Mouse (Mus musculus): ENCODE measurements around the gene Rpl23a. TPM values are rescaled to one million over a fixed set of nuclear protein-coding genes. Genes with fewer than 3 reads are reported as not detected.

Gene Rpl23a
- polyA plus RNA-seq, 1 experiment from 2014 or later: 1,638 TPM

DNA sequence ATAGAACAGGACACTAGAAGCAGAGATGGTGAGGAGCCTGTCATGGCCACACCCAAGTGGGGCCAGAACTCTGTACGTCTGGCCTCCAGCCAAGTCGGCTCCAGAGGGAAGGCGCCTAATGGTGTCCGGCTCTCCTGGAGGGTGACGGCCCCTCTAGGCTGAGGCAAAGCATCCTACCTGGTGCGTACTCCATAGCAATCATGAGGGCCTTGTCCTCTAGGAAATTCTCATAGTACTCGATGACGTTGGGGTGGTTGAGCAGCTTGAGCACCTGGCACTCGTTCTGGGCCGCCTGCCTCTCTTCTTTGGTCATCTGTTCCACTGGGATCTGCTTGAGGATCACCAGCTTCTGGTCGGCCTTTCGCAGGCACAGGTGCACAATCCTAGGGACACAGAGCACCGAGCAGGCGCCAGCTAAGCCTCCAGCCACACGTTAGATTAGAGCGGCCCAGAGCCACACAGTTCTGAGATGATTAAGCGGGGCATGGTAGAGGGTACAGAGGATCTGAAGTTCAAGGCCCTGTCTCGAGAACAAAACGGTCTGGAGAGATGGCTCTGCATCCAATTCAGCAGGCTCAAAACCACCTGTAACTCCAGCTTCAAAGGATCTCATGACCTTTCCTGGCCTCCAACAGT is 10.5 kb downstream of the Rpl23a start:
- Histone ChIP-seq H3K9ac (no peak overlapping the region), H3K4me3 (ENCODE audit: low read depth, low read length) (no peak overlapping the region), H3K36me3 (ENCODE audit: insufficient read depth) (no peaks in the 10 kb centered on the region), H3K9me3 (ENCODE audit: low read depth, low read length) (no peaks in the 10 kb centered on the region), H3K27me3 (ENCODE audit: insufficient read depth, low read length) (no peaks in the 10 kb centered on the region), H3K4me2 (no peak overlapping the region), H3K4me1 (ENCODE audit: insufficient read depth) (no peaks in the 10 kb centered on the region), H3K27ac (ENCODE audit: low read depth) (no peak overlapping the region)
- ATAC-seq (ENCODE audit: insufficient read depth): no peak
- 73% methylated on average over 19 of the region's 19 CpGs for WGBS
- DNase-seq: peak; percentile 29
- TF ChIP-seq CTCF (IDR thresholded peaks at IDR 0.05; ENCODE audit: low read depth): no peak

DNA sequence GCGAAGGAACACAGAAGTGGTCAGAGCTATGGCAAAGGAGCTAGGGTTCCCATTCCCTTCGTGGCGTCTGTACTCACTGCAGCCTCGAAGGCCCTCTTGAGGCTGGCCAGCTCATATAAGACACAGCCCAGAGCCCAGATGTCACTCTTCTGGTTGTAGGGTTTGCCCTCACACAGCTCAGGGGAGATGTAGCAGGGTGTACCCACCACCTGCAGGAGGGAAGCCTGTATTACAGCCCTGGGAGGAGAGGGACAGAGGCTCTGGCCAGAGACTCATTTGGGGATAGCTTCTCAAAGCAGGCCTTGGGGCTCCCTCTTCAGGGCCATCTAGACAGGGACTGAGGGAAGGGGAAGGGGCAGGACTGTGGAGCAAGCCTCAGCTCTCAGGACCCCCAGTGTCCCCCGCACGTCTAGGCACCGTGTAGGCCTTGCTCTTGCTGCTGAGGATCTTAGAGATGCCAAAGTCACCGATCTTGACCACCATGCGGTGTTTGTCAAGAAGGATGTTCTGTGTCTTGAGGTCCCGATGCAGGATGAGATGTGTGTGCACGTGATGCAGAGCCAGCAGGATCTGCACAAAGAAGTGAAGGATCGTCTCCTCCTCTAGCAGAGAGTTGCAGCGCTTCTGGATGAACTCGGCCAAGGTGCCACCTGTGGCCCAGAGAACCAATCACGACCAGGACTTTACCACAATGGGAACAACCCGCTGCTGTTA is 11.2 kb downstream of the Rpl23a start:
- 82% methylated on average over 16 of the region's 16 CpGs for WGBS
- H3K4me3 ChIP-seq (ENCODE audit: low read depth, low read length): no peak overlapping the region
- H3K27me3 ChIP-seq (ENCODE audit: insufficient read depth, low read length): no peaks in the 10 kb centered on the region
- H3K9me3 ChIP-seq (ENCODE audit: low read depth, low read length): no peaks in the 10 kb centered on the region
- H3K9ac ChIP-seq: no peak overlapping the region
- no peaks in the 10 kb centered on the region for H3K4me1 ChIP-seq (ENCODE audit: insufficient read depth)
- H3K36me3 ChIP-seq (ENCODE audit: insufficient read depth): no peaks in the 10 kb centered on the region
- H3K4me2 ChIP-seq: no peak overlapping the region
- DNase-seq (peak; percentile 49), ATAC-seq (ENCODE audit: insufficient read depth) (no peak; the same call in 1 of the 2 replicates)
- no peak overlapping the region for H3K27ac ChIP-seq (ENCODE audit: low read depth)
- peak; percentile 58 for TF ChIP-seq CTCF (IDR thresholded peaks at IDR 0.05; ENCODE audit: low read depth)

DNA sequence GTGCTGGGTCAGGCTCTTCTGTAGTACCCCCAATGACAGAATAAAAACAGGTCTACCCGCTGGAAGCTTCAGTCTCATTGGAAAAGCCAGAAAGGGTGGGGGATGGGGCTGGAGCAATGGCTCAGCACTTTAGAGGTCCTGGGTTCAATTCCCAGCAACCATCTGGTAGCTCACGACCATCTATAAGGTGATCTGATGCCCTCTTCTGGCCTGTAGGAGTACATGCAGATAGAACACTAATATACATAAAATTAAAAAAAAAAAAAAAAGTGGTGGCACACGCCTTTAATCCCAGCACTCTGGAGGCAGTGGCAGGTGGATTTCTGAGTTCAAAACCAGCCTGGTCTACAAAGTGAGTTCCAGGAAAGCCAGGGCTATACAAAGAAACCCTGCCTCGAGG is 12.1 kb downstream of the Rpl23a start:
- Histone ChIP-seq H3K4me2 (no peak overlapping the region), H3K9me3 (ENCODE audit: low read depth, low read length) (no peaks in the 10 kb centered on the region), H3K4me3 (ENCODE audit: low read depth, low read length) (no peak overlapping the region), H3K36me3 (ENCODE audit: insufficient read depth) (no peaks in the 10 kb centered on the region), H3K27ac (ENCODE audit: low read depth) (no peak overlapping the region), H3K27me3 (ENCODE audit: insufficient read depth, low read length) (no peaks in the 10 kb centered on the region), H3K9ac (no peak overlapping the region), H3K4me1 (ENCODE audit: insufficient read depth) (no peaks in the 10 kb centered on the region)
- peak; percentile 33; the same call in 1 of the 2 replicates for TF ChIP-seq CTCF (IDR thresholded peaks at IDR 0.05; ENCODE audit: low read depth)
- ATAC-seq (ENCODE audit: insufficient read depth) (no peak), DNase-seq (no peak)
- WGBS: 73% methylated on average over 4 of the region's 4 CpGs

DNA sequence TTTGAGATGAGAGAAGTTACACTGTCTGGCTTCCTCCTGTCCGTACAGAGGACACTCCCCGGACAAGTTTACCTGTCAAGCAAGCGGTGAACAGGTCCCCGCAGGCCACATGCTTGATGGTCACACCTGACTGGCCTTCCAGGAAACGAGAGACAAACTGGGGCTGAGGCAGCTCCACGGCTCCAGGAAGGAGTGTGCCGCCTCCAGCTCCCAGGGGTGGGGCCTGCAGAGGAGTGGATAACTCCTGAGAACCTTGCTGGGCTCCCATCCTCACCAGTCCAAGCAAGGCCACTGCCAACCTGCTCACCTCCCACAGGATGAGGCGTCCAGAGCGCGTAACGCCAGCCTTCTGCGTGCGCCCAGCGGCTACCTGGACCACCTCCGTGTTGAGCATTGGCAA is 13.1 kb downstream of the Rpl23a start:
- no peak for ATAC-seq (ENCODE audit: insufficient read depth)
- no peaks in the 10 kb centered on the region for H3K27me3 ChIP-seq (ENCODE audit: insufficient read depth, low read length)
- DNase-seq: no peak
- no peak overlapping the region for H3K4me3 ChIP-seq (ENCODE audit: low read depth, low read length)
- H3K4me1 ChIP-seq (ENCODE audit: insufficient read depth): peaks cover 5% of the 10 kb centered on the region
- H3K4me2 ChIP-seq: no peak overlapping the region
- TF ChIP-seq CTCF (IDR thresholded peaks at IDR 0.05; ENCODE audit: low read depth): no peak
- WGBS: 87% methylated on average over 15 of the region's 15 CpGs
- no peaks in the 10 kb centered on the region for H3K36me3 ChIP-seq (ENCODE audit: insufficient read depth)
- H3K9me3 ChIP-seq (ENCODE audit: low read depth, low read length): no peaks in the 10 kb centered on the region
- H3K9ac ChIP-seq: no peak overlapping the region
- H3K27ac ChIP-seq (ENCODE audit: low read depth): no peak overlapping the region

DNA sequence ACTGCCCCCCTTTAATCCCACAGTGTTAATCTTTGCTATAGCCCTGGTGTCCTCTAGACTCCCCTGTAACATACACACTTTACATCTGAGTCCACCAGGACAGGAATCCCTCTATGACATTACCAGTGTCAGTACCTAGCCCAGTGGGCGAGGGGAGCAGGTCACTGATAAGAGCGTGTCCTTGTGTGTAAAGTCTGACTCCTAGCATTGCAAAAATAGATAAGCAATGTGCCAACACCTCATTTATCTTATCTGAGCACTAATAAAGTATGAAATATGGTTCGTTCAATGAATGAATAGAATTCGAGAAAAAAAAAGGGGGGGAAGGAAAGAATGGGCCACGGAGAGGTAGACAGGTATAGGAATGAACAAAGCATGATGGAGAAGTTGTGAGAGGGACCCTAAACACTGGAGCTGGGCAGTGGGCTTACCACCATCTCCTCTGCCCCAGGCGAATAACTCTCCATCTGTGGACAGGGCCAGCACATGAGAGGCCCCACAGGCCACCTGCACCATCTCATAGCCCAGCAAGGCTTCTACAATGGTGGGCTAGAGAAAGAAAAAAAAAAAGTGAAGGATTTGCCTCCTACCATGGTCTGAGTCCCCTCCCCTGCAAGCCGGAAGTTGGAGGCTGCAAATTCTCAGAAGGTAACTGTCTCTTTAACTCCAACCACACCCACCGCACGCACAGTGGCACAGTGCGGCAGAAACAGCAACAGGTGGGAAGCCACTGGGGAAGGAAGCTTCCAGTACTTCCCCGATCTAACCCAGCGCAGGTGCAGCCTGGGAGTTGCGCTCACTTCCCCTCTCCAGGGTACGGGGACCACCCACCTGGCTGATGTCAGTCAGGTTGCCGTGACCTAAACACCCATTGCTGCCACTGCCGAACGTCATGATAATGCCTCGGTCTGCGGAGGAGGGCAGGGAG is 14.6 kb downstream of the Rpl23a start:
- Histone ChIP-seq H3K9ac (no peak overlapping the region), H3K27me3 (ENCODE audit: insufficient read depth, low read length) (no peaks in the 10 kb centered on the region), H3K4me2 (peak overlapping the region; percentile 18; the same call in 1 of the 2 replicates), H3K9me3 (ENCODE audit: low read depth, low read length) (no peaks in the 10 kb centered on the region), H3K36me3 (ENCODE audit: insufficient read depth) (no peaks in the 10 kb centered on the region), H3K27ac (ENCODE audit: low read depth) (no peak overlapping the region), H3K4me1 (ENCODE audit: insufficient read depth) (peaks cover 5% of the 10 kb centered on the region), H3K4me3 (ENCODE audit: low read depth, low read length) (no peak overlapping the region)
- no peak for TF ChIP-seq CTCF (IDR thresholded peaks at IDR 0.05; ENCODE audit: low read depth)
- WGBS: 38% methylated on average over 19 of the region's 19 CpGs
- DNase-seq: no peak
- no peak for ATAC-seq (ENCODE audit: insufficient read depth)

DNA sequence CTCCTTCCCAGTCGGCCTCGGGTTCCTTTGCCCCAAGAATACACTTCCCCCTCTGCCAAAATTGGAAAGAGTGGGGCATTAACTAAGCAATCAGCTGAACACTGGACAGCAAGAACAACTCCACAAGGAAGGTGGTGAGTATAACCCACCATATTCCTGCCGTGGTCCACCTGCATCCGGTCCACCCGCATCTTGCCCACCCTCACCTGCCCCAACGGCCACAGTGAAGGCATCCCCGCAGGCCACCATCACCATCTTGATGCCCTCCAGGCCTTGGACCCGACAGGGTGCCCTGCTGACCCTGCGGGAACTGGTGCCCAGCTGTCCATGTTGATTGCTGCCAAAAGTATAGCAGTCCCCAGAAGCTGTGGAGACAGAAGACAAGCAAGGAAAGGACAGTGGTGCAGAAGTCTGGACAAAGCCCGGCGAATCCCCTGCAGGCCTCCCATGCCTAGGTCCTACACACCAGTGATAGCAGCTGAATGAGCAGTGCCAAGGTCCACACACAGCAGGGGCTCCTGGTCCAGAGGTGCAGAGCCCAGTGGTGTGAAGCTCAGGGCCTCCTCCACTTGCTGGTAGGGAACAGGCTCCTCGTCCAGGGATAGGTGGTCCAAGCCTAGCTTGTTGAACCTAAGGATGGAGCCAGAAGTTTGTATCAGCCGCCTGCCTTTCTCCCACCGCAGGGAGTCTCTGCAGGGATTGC is 16.0 kb downstream of the Rpl23a start:
- H3K27ac ChIP-seq (ENCODE audit: low read depth): no peak overlapping the region
- no peak for DNase-seq
- H3K9me3 ChIP-seq (ENCODE audit: low read depth, low read length): no peaks in the 10 kb centered on the region
- H3K4me1 ChIP-seq (ENCODE audit: insufficient read depth): peaks cover 10% of the 10 kb centered on the region
- no peaks in the 10 kb centered on the region for H3K27me3 ChIP-seq (ENCODE audit: insufficient read depth, low read length)
- 91% methylated on average over 14 of the region's 14 CpGs for WGBS
- ATAC-seq (ENCODE audit: insufficient read depth): no peak
- H3K4me2 ChIP-seq: no peak overlapping the region
- H3K9ac ChIP-seq: no peak overlapping the region
- no peak for TF ChIP-seq CTCF (IDR thresholded peaks at IDR 0.05; ENCODE audit: low read depth)
- H3K4me3 ChIP-seq (ENCODE audit: low read depth, low read length): no peak overlapping the region
- peaks cover 5% of the 10 kb centered on the region; the same call in 1 of the 2 replicates for H3K36me3 ChIP-seq (ENCODE audit: insufficient read depth)

Data from lung, embryonic 14.5 days (tissue).